Mouse (Mus musculus) CD4-positive, CD25-positive, alpha-beta regulatory T cell, adult 4 months (primary cell): ENCODE data around the gene Eid1. TPM values are rescaled to one million over a fixed set of nuclear protein-coding genes. Genes with fewer than 3 reads are reported as not detected.

Source experiments
- ATAC-seq: one replicate; pipeline ENCODE4 v1.8.0; 2017
- polyA plus RNA-seq, 2 experiments: library from polyadenylated mRNA; unstranded; fragments of 100-300 nt; shearing (Covaris generic); gene quantifications; one replicate each; pipeline ENCODE4 v1.2.1; 2017

Gene Eid1
- polyA plus RNA-seq, 2 experiments from 2014 or later: 4.5 to 7.5 TPM

DNA sequence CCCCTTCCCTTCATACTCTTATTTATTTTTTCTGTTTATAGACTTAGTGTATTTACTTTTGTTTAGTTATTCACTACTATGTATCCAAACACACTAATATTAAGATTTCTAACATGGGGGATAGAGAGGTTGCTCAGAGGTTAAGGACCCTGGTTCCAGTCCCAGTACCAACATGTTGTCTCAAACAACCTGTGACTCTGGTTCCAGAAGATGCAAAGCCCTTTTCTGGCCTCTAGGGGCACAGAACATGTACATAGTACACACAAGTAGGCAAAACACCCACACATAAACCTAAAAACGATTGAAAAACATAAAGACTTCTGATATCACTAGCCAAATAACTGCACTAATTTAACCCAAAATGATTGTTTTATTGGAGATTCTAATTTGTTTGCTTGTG, 2.0 kb upstream of the Eid1 start:
- peak; percentile 30 for ATAC-seq

DNA sequence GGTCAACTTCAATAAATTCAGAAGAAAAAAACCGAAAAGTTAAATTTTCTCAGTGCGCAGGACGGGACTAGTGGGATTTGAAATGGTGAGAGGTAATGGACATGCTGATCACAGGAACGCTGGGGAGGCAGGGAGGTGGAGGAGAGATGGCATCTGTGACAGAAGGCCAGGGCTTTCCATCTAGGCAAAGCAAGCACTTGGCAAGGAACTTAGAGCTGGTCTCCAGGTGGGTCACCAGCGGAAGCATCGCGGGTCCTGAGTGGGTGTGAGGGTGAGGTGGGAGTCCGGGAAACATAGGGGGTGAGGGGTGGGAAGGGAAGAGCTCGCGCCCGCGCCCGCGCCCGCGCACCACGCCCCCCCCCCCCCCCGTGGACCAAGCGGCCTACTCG, 333 bp upstream of the Eid1 start:
- no peak for ATAC-seq

DNA sequence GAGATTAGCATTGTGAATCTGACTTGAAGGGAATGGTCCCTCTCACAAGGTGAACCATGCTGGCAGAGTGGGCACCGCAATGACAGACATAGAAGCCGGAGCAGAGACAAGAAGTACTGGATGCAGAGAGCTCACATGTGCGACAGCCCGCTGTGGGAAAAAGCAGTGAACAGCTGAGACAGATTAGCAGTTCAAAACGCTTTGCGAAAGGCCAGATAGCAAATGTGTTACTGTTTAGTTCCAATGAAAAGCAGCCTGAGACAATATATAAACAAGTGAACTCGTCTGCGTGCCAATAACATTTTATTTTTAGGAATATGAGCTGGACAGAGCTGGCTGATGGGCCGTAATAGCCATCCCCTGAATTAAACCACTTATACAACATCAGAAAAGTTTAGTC, 8.9 kb downstream of the Eid1 start:
- no peak for ATAC-seq

DNA sequence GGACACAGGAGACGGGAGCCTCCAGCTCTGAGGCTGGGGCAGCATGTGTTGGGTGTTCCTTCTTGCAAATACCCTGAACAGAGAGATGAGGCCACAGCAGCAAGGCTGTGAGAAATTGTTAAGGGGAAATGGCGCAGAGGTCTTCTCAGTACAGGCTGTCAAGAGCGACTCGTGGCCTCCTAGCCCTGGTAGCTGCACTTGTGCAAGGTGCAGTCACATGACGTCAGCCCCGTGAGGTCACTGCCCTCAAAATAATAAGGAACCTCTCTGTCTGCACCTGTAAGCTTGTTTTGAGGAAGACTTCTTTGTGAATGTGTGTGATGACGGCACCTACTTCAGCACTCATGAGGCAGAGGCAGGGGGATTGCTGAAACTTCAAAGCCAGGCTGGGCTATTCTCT, 11.0 kb downstream of the Eid1 start:
- no peak for ATAC-seq

DNA sequence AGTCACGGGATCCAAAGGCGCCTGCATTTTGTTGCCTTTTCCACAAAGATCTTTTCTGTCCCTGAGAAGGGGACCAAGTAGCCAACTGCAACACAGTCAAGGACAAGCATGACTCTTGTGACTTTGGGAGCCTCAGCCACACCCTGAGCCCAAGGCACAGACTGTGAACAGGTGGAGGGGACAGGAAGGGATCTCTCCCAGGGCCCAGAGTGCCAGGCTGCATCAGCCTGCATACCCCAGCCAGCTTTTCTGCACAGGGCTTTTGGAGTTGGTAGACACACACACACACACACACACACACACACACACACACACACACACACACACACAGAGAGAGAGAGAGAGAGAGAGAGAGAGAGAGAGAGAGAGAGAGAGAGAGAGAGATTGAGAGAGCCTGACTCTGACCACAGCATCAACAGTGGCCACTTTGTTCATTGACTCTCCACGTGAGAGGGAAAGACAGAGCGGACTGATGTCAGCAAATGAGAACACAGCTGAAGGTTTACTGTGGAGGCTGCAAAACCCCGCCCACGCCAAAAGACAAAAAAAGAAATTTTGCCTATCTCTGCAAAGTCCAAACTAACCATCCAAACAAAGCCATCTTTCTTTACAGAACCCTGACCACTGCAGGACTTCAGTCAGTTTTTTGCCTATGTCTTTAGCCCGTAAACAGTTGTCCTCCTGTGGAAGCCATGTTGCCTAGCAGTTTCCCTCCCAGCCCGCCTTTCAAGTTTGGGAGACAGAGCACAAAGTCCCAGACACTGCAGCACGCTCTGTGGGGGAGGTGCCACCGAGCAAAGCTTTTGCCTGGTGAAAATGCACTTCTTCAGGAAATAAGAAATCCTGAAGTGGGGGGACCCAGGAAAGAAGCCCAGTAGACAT, 11.9 kb downstream of the Eid1 start:
- no peak for ATAC-seq

DNA sequence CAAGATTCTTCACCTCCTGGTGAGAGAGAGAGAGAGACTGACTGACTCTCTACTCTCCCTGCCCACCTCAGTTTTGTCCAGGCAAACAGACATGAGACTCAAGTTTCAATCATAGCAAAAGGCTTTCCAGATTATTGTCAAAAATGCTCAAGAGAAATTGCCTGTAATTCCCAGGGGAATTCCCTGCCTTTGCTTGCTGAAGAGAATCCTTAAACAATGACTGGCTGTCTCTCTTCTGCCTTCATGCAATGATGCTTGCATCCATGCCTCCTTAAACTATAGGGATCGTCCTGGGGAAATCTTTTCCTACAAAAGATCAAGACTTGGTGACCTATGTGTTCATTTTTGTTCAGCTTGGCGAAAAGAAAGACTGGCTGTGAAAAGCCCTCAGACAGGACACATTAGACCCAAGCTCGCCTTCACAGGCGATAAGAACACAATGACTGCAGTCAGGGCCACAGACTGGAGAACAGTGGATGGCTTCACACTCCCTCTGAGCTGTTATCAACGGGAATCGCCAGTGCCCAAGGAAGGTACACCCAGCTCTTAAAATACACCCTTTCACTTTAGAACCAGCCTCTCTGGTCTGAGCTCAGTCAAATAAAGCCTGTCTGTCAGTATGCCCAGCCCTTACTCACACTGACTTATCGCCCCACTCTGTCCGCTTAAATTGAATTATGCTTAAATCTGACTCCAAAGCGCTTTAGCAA, 12.7 kb downstream of the Eid1 start:
- ATAC-seq: no peak

DNA sequence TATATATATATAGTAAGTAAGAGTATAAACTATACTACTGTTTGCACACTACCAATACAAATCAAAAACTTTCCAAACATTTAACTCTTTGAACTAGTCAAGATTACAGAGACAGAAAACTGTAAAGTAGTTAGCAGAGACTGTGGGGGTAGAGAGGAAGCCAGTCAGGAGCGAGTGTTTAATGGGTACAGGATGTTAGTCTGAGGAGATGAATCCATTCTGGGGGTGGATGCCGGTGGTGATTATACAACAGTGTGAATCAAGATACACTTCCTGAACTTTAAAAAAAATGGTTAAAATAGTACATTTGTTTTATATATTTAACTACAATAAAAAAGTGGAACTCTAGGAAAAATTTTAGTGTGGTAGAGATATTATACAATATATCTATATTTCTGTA, 19.1 kb downstream of the Eid1 start:
- no peak for ATAC-seq

DNA sequence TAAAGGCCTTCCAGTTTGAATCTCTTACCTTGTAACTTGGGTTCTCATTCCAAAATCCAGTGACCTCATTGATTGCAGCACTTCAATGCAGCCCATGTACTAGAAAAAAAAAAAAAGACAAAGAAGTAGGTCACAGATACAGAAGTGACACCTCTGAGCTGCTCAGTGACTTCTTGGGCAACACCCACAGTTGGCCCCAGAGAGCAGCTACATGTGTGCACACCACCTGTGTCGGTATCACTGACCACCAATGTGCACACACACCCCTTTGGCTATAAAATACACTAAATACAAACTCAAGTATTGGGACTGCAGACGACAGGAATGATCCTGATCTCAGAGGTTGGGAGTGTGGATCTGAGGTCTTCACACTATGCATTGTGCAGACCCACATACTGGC, 21.9 kb downstream of the Eid1 start:
- ATAC-seq: no peak

DNA sequence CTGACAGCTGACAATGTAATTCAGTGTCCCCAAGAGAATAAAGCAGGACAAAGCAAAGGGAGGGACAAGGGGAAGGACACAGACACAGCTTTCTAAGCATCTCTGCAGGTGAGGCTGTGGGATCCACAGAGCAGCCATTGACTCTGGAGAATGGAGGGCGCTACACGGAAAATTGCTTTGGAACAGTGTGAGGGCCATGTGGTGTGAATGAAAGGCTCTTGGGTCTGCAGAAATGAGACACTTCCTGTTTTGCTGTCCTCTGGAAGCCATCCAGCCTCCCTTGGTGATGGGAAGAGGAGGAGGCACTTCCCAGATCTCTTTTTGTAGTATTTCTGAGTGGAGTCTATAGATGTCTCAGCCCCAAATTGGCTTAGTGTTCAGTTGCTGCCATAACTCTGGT, 23.3 kb downstream of the Eid1 start:
- ATAC-seq: no peak

DNA sequence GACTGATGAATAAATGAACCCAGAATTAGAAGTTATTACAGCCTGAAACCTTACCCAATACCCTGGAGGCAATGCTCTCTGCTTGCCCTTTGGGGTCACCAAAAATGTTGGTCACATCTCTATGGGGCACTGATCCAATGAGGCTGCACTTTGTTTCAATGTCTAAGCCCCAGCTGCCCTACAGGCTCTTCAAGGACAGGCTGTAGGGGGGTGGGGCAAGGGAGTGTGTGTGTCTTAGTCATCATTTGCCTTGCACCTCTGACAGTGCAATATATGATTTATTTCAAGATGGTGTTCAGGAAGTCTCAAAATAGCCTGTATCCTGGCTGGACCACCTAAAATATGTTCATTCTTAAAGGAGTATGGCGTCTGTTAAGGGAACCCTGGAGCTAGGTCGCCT, 28.7 kb downstream of the Eid1 start:
- no peak for ATAC-seq

DNA sequence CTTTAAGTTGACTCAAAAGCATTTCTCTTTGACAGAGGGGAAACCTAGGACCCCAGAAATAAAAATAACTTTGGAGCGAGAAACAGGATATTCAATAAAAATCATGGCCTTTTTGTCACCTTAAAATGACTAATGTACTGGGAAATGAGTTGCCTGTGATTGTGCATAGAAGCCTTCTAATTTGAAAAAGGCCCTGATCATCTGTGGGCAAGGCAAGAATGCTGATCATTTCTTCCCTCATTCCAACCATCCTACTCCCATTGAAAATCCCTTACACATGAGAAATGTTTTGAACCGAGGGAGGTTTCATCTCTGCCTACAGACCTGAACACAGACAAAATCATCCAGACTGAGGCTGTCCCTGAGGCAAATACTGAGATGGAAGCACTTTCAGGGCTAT, 30.0 kb downstream of the Eid1 start:
- no peak for ATAC-seq

DNA sequence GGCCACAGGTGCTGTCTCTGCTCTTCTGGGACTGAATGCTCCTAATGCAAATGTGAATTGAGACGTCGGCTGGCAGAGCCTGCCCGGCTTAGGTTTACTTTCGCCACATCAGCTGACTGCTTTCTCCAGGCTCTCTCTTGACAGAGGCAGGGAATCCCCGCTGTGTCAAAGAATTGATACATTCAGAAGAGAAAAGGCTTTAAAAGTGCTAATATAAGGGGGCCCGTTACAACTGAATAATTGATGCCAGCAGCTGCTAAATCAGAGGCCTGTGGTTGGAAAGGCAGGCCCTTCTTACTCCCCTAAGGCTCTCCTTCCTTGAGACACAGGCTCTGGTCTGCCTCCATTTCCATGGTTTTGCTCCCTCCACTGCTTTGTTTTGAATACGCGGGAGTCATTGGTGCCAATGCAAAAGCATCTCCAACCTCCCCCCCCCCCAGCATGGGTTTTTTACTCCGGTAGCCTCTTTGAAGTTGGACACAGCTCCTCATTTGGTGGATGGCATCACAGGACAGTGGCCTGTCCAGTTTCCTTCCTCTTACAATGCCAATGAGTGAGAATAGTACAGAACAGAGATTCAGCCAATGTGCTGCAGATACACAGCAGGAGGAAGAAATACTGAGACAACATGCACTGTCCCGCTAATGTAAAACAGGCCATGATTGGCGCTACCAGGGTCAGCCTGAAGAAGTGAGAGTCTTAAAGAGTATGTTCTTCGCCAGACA, 32.2 kb downstream of the Eid1 start:
- no peak for ATAC-seq

DNA sequence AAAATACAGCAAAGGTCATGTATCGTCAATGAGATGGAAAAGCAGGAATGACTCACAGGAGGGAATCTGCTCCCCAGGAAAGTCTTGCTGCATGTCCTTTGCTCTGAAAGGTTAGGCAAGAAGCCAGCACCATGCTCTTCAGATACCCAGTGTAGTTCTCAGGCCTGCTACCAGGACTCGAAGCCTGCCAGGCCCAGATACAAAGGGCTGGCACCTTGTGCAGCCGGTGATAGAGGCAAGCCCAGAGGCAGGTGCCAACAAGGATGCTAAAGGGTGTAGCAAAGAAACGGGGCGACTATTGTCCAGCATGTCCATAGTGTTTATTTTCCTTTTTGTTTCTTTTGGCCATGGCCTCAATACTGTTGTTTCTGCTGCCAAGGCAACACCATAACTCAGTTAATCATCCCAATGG, 33.6 kb downstream of the Eid1 start:
- ATAC-seq: no peak

DNA sequence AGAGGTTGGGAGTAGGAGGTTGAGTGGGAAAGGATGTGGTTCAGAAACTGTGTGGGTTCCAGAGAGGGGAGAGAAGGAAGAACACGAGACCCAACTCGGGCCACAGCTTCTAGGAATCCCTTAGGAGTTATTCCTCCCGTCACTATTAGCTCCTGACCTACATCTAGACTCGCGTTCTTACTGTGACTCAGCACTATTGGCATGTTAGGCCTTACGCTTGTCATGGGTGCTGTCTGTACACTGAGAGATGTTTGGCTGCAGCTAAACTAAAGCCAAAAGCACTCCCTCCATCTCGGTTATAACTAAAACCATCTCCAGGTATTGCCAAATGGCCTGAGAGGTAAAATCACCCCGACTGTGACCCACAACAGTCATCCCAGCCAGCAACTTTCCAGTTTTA, 43.7 kb downstream of the Eid1 start:
- no peak for ATAC-seq

DNA sequence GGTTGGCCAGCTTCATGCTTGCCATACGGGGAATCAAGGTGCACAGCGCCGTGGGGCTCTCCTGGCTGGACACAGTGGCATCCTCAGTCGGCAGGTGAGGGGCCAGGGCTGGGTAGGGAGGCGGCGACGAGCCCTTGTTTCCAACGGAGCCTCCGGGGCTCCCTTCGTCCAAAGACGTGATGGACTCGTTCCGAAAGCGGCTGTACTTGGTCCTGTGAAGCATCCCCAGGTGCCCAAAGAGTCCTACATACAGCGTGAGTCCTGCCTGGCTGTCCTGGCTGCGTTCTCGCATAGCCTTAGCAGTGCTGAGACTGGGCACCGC, 50.2 kb downstream of the Eid1 start:
- no peak for ATAC-seq

DNA sequence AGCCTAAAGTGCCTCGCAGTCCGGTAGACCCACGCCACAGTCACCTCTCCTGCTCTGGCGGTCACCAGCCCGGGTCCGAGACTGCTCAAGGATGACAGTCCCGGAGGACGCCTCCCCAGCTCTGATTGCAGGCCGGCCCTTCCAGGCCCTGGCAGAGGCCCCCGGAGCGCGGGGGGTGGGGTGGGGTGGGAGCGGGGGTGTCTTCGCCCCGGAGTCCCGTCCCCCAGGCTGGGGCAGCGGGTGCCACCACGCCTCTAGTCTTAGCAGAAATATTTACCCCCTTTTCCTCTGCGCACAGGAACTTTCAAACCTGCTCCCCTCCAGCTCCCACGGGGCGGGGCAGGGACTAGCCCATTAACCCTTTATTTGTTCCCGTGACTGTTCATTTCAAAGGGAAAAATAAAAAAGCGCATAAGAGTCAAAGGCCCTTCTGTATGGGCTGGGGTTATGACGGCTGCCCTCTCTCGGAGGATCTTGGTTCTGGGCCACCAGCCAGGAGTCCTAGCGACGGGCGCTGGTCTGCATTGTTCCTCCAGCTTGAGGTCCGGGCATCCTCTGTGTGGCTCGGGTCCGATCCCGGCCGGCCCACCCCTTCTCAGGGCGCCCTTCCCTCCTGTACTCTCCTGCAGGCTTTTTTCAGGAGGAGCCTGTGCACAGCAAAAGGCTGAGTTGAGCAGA, 50.7 kb downstream of the Eid1 start:
- peak; percentile 46 for ATAC-seq

DNA sequence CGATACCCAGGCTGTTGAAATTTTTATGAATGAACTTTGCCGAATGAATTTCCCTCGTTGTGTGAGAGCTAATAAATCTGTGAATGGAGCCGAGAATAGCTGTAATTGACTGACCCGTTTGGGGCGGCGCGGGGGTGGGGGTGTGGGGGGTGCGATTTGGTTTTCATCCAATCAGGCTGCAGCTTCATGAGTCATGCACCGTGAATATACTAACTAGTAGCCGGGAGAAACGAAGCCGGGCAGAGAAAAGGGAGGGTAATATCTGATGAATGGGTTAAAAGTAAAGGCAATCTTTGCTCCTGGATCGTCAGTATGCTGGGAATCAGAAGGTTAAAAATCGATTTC, 51.2 kb downstream of the Eid1 start, which contains the start of gene Shc4:
Shc4 (minus strand) TSS at position 63 of the 345 bp plus-strand sequence.
- peak; percentile 46 for ATAC-seq

Other genes with a start within 250 kb of the Eid1 start
- gene Gm9913, start 168.0 kb upstream of the Eid1 start, polyA plus RNA-seq: not detected
- not detected for gene Fbn1, start 165.1 kb upstream of the Eid1 start, polyA plus RNA-seq
- gene Cep152, start 48.0 kb upstream of the Eid1 start, polyA plus RNA-seq: 1 to 10 TPM; 6.0 TPM
- gene Shc4, start 51.1 kb downstream of the Eid1 start, polyA plus RNA-seq: not detected
- 10 to 100 TPM; 24.2 to 24.5 TPM for gene Secisbp2l, start 109.8 kb downstream of the Eid1 start, polyA plus RNA-seq
- gene Galk2, start 186.0 kb downstream of the Eid1 start, polyA plus RNA-seq: 10 to 100 TPM; 70.4 to 82.4 TPM
- 10 to 100 TPM; 74.9 to 79.6 TPM for gene Cops2, start 186.0 kb downstream of the Eid1 start, polyA plus RNA-seq